Mouse (Mus musculus) thymus, adult 2 months (tissue): ENCODE data around the gene Cdc14b. TPM values are rescaled to one million over a fixed set of nuclear protein-coding genes. Genes with fewer than 3 reads are reported as not detected.
"Not testable (repeated sequence)": the region's sequence is repeated elsewhere in the genome, so short reads cannot be mapped to it uniquely, and the experiment has no call there.

Experiments
- DNase-seq: peaks from one replicate; pipeline ENCODE4 v3.0.0; 2021
- H3K27ac ChIP-seq: fragments of 200-500 bp; 2 replicates; pipeline ENCODE4 v1.5.1; 2012; ENCODE audit warnings: low read length, control low read depth; ENCODE audit not compliant: control insufficient read depth, insufficient read depth
- H3K27me3 ChIP-seq: fragments of 200-500 bp; 2 replicates; pipeline ENCODE4 v1.6.1; 2012; ENCODE audit warnings: mild to moderate bottlenecking, low read length, moderate library complexity, mixed read lengths; ENCODE audit not compliant: control insufficient read depth, insufficient read depth
- H3K36me3 ChIP-seq: fragments of 200-500 bp; 2 replicates; pipeline ENCODE4 v1.6.1; 2012; ENCODE audit warnings: mild to moderate bottlenecking, low read length, moderate library complexity; ENCODE audit not compliant: control insufficient read depth, insufficient read depth
- H3K4me1 ChIP-seq: fragments of 200-500 bp; replicated peaks from 2 replicates; pipeline ENCODE4 v1.6.1; 2012; ENCODE audit warnings: low read length; ENCODE audit not compliant: control insufficient read depth, insufficient read depth
- H3K4me3 ChIP-seq: fragments of 200-500 bp; 2 replicates; pipeline ENCODE4 v1.5.1; 2012; ENCODE audit warnings: mild to moderate bottlenecking, low read length, control low read depth, moderate library complexity; ENCODE audit not compliant: control insufficient read depth, insufficient read depth
- CTCF ChIP-seq: fragments of 200-500 bp; IDR thresholded peaks from 2 replicates; pipeline ENCODE4 v1.5.1; 2012; ENCODE audit warnings: mild to moderate bottlenecking, control low read depth, low read length, moderate library complexity, borderline replicate concordance; ENCODE audit not compliant: control insufficient read depth, poor library complexity, insufficient read depth; ENCODE audit errors: extremely low read depth
- POLR2A ChIP-seq: fragments of 200-500 bp; IDR thresholded peaks from 2 replicates; pipeline ENCODE4 v1.6.1; 2012; ENCODE audit warnings: mild to moderate bottlenecking, low read length, control low read depth, moderate library complexity; ENCODE audit not compliant: control insufficient read depth, poor library complexity, insufficient read depth; ENCODE audit errors: extremely low read depth
- WGBS: fragments of 180-500 bp; shearing (Covaris S2); methylation state at CpG from one replicate; pipeline ENCODE4 v1.1.7; 2018; 5-methylcytosine and 5-hydroxymethylcytosine counted together
- polyA plus RNA-seq: library from polyadenylated mRNA; depleted of rRNA; stranded (reverse); fragments of >200 nt; gene quantifications from 2 replicates; pipeline ENCODE4 v1.2.3, GENCODE M21; 2012

The Cdc14b gene
- polyA plus RNA-seq, 1 experiment: 3.2 TPM

DNA sequence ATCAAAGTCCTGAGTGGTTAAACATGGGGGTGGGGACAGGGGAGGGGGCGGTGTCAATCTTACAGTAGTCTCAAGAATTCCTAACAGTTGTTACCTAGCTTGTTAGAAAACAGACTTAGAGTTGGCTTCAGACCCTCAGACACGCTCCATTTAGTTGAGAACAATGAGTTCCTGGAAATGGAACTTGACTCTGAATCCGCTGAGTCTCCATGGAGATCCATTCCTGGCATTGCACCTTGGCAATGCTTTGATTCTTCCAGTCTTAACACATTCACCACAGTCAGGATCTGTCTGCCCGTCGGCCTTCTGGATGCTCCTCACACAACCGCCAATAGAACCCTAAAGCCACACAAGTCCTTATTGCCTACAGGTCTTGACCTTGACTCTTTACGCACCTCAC is 15.2 kb downstream of the Cdc14b start:
- no peak for DNase-seq
- Histone ChIP-seq H3K27ac (no peak overlapping the region), H3K27me3 (no peaks in the 10 kb centered on the region), H3K4me1 (no peaks in the 10 kb centered on the region), H3K36me3 (no peaks in the 10 kb centered on the region), H3K4me3 (no peak overlapping the region)
- WGBS: 97% methylated on average over 7 of the region's 7 CpGs
- no peak for TF ChIP-seq CTCF
- TF ChIP-seq POLR2A: no peak

DNA sequence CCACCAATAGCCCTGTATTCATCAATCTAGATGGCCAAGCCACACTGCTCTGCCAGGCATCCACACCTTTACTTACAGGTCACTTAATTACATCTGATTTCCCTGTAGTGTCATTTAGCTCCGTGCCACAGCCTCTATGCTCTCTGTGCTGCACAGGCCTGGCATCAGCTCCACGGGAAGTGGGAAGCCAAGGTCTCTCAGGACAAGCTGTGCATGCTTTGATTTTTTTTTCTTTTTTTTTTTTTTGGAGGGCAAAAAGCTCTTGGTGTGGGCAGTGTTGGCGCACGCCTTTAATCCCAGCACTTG is 16.6 kb downstream of the Cdc14b start:
- DNase-seq: no peak
- H3K27ac ChIP-seq: no peak overlapping the region
- no peaks in the 10 kb centered on the region for H3K27me3 ChIP-seq
- WGBS: 95% methylated on average over 4 of the region's 4 CpGs
- no peaks in the 10 kb centered on the region for H3K36me3 ChIP-seq
- TF ChIP-seq CTCF: no peak
- no peak for TF ChIP-seq POLR2A
- no peak overlapping the region for H3K4me3 ChIP-seq
- H3K4me1 ChIP-seq: no peaks in the 10 kb centered on the region

DNA sequence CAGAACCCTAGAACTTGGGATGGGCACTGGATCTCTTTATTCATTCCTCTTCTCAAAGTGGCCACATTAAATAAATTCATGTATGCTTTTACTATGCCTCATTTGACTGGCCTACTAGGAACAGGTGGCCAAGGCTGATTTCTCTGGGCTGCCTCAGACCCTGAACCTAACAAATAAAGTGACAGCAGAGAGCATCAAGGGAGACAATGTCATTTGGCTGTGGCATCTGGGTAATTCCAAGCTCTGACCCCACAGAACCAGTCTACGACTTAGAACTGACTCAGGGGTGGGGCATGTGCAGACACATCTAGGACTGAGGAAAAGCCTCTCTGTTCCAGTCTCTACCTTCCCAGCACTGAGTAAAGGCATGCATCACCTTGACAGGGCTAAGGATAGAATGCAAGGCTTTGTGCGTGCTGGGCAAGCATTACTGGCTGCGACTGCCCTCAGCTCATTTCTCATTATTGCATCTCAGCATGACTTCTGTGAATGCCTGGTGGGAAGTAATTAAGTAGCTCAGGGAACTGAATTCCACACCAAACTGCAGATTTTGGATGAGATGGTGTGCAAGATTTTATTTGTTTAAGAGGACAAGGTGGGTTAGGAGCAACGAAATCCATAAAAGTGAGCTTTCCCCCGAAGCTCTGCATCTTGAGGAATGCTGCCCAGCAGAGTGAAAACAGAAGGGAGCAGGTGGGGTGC is 17.1 kb downstream of the Cdc14b start:
- no peaks in the 10 kb centered on the region for H3K4me1 ChIP-seq
- no peak overlapping the region for H3K27ac ChIP-seq
- WGBS: 94% methylated on average over 5 of the region's 5 CpGs
- TF ChIP-seq POLR2A (no peak), CTCF (no peak)
- no peaks in the 10 kb centered on the region for H3K36me3 ChIP-seq
- H3K27me3 ChIP-seq: no peaks in the 10 kb centered on the region
- DNase-seq: no peak
- no peak overlapping the region for H3K4me3 ChIP-seq

DNA sequence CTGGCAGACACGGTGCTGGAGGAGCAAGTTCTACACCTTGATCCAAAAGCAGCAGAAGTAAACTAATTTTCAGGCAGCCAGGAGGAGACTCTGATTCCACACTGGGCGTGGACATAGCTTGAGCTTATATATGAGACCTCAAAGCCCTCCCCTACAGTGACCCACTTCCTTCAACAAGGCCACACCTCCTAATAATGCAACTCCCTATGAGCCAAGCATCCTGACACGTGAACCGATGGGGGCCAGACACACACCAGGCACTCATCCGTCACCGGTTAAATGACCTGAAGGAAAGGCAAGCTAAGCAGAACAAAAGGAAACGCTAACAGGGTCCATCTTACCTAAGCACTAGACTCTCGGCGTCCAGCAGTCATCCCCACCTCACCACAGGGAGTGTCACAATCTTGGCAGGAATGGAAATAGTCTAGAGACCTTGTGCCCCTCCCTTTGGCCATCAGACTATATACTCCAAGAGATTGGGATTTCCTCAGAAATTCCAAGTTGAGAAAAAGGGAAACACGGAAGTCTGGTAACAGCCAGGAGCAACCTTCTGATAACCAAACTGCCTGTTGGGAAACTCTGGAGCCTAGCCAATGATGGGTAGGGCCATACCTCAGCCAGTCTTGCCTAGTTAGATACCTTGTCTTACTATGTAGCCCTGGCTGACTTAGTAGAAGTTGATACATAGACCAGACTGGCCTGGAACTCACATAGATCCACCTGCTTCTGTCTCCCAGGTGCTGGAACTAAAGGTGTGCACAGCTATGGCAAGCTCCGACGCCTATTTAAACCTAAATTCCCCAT is 17.9 kb downstream of the Cdc14b start:
- TF ChIP-seq CTCF: no peak
- no peak for TF ChIP-seq POLR2A
- no peak for DNase-seq
- no peak overlapping the region for H3K4me3 ChIP-seq
- WGBS: 95% methylated on average over 12 of the region's 12 CpGs
- H3K27me3 ChIP-seq: no peaks in the 10 kb centered on the region
- no peaks in the 10 kb centered on the region for H3K36me3 ChIP-seq
- H3K27ac ChIP-seq: no peak overlapping the region
- peaks cover 1% of the 10 kb centered on the region; the same call in 1 of the 2 replicates for H3K4me1 ChIP-seq

DNA sequence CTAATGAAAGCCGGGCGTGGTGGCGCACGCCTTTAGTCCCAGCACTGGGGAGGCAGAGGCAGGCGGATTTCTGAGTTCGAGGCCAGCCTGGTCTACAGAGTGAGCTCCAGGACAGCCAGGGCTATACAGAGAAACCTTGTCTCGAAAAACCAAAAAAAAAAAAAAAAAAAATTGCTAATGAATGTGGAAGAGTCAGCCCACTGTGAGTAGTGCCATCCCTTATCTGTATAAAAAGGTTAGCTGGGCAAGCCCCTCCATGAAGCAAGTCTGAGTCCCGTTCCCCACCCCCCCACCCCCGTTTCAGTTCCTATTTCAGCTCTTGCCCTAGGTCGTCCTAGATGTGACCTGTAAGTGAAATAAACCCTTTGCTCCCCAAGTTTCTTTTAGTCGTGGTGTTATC is 20.9 kb downstream of the Cdc14b start:
- not testable (repeated sequence) for DNase-seq, H3K4me3 ChIP-seq, H3K36me3 ChIP-seq, H3K27me3 ChIP-seq, H3K27ac ChIP-seq, H3K4me1 ChIP-seq
- WGBS: 83% methylated on average over 11 of the region's 11 CpGs

DNA sequence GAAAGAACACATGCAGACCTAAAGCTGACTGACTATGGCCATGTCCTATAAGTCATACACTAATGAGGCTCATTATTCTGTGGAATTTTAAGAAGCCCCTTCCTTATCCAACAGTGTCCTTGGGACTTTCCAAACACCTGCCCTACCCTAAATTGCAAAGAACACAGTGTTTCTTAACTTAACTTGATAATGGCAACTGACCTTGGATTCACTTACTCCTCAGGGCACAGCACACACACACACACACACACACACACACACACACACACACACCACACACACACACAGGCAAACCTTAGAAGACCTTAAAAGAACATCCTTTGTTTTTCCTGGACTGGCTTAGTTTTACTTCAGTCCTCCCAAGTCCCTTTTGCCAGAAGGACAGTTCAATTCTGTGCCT is 21.4 kb downstream of the Cdc14b start:
- DNase-seq: no peak
- H3K4me1 ChIP-seq: peaks cover 5% of the 10 kb centered on the region; the same call in 1 of the 2 replicates
- TF ChIP-seq CTCF: no peak
- TF ChIP-seq POLR2A: no peak
- no peaks in the 10 kb centered on the region for H3K36me3 ChIP-seq
- H3K4me3 ChIP-seq: no peak overlapping the region
- no peak overlapping the region for H3K27ac ChIP-seq
- no peaks in the 10 kb centered on the region for H3K27me3 ChIP-seq
